Mouse (Mus musculus) ovary, postnatal 10 days (tissue): ENCODE measurements around the gene Nedd4.
A peak's percentile ranks its signal among the peaks of the same experiment; 100 is the strongest.
"Not testable (repeated sequence)": the region's sequence is repeated elsewhere in the genome, so short reads cannot be mapped to it uniquely, and the experiment has no call there.

ENCODE experiments used
- DNase-seq: peaks from one replicate; pipeline ENCODE4 v3.0.0; 2022; ENCODE audit warnings: low spot score

The Nedd4 gene

GRCm38 (mm10) chr9:72652961-72653360 lies 9.2 kb upstream of the Nedd4 start:
- DNase-seq, result peak; percentile 40

DNA sequence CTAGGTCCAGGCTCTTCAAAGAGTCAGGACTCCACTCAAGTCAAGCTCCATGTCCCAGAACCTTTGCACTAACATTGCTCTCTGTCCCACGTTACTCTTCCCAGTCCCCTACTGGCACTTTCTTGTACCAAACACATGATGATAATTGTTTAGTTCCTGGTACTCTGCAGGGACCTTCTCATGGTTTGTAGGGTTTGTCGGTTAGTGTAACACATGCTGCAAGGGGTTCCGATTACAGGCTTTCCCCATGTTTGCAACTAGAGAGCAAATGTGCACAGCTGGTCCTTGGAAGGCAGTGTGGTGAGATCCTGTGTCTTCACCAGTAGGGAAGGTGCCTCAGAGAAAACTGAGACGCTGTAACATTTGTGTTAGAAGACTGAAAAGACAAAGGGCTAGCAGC lies 8.6 kb upstream of the Nedd4 start:
- DNase-seq, result no peak

GRCm38 (mm10) chr9:72654593-72655242 lies 7.4 kb upstream of the Nedd4 start:
- DNase-seq, result no peak

- no peak for DNase-seq
Measured at GRCm38 (mm10) chr9:72655602-72656001, 6.5 kb upstream of the Nedd4 start.

DNA sequence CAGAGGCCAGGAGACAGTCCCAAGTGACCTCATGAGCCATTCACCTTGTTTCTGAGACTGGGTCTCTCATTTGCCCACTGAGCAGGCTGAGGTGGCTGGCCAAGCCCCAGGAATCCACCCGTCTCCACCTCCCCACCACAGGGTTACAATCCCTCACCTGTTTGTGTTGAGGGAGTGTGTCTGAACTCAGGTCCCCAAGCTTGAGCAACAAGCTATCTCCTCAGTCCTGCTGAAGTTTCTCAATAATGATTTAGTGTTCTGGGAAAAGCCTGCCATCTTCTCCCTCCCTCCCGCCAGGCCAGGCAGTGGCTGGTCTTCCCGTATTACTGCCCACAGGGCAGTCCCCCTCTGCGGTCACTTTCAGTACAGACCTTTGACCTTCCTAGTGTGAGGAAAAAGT lies 5.7 kb upstream of the Nedd4 start:
- DNase-seq, result no peak

- no peak for DNase-seq
Measured at GRCm38 (mm10) chr9:72656940-72657339, 5.2 kb upstream of the Nedd4 start.

DNA sequence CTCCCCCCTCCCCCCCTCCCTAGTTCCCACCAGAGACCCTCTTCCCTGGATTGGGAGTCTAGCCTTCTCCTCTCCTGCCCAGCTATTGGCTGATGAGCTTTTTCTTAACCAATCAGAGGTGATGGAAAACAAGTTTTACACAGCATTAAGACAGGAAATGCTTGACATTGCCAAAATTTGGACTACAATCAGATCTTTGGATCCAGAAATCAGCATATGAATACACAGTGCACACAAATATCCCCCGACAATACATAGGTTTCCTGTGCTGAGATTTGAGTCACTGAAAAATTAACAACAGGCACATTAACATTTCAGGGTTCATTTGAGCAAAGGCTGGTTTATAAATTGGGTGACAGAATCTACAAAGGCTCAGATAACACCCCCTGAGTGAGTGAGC lies 4.5 kb upstream of the Nedd4 start:
- DNase-seq, result no peak

- DNase-seq, result no peak
Measured at GRCm38 (mm10) chr9:72660139-72660538, 2.0 kb upstream of the Nedd4 start.

DNA sequence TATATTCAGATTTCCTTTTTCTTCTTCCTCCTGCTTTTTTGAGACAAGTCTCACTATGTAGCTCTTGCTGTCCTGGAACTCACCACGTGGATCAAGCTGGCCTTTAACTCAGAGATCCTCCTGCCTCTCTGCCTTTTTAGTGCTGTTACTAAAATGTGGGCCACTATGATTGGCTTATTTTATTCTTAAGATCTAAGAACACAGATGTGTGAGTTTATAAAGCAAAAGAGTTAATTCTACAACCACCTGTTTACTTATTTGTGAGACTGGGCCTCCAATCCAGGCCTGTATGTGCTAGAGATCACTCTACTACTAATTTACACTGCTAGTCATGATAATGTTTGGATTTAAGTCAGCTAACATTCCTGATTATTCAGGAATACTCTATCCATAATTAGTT lies 1.2 kb upstream of the Nedd4 start:
- DNase-seq, result no peak

DNA sequence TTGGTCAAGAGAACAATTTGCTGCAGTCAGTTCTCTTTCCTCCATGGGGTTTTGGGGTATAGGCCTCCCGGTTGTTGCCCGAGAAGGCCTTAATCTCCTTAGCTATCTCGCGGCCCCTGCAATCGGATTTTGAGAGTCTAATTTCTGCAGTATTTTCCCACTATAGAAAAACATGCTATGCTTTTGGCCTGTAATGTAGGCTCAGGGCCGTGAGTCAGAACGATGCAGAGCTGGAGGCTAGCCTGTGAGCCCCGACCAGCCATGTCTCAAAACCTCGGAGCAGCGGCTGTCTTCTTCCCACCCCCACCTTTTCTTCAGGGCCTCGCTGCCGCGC lies 618 bp upstream of the Nedd4 start:
- no peak for DNase-seq

GRCm38 (mm10) chr9:72662691-72663533 lies 766 bp downstream of the Nedd4 start:
- DNase-seq, result peak; percentile 54

GRCm38 (mm10) chr9:72663534-72663918 lies 1.4 kb downstream of the Nedd4 start:
- DNase-seq, result no peak

GRCm38 (mm10) chr9:72664409-72665351 lies 2.5 kb downstream of the Nedd4 start:
- no peak for DNase-seq

GRCm38 (mm10) chr9:72665517-72665916 lies 3.4 kb downstream of the Nedd4 start:
- no peak for DNase-seq

GRCm38 (mm10) chr9:72666352-72667021 lies 4.3 kb downstream of the Nedd4 start:
- DNase-seq, result not testable (repeated sequence)

DNA sequence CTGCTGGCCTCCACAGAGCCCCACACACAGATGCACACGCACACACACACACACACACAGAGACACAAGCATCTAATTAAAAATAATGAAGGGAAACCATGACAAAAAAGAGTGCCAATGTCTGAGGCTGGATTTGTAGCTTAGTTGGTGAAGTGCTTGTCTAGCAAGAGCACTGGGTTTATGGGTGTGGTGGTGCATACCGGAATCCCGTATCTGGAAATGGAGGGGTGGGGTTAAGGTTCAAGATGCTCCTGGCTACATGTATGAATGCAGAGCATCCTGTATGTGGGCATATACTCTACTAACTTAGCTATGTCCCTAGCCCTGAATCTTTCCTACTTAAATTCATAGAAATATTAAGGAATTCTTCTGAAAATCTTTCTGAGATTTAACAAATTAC lies 5.0 kb downstream of the Nedd4 start:
- DNase-seq, result no peak

- no peak for DNase-seq
Measured at GRCm38 (mm10) chr9:72669383-72669782, 7.2 kb downstream of the Nedd4 start.

GRCm38 (mm10) chr9:72672361-72672760 lies 10.2 kb downstream of the Nedd4 start:
- peak; percentile 65 for DNase-seq

DNA sequence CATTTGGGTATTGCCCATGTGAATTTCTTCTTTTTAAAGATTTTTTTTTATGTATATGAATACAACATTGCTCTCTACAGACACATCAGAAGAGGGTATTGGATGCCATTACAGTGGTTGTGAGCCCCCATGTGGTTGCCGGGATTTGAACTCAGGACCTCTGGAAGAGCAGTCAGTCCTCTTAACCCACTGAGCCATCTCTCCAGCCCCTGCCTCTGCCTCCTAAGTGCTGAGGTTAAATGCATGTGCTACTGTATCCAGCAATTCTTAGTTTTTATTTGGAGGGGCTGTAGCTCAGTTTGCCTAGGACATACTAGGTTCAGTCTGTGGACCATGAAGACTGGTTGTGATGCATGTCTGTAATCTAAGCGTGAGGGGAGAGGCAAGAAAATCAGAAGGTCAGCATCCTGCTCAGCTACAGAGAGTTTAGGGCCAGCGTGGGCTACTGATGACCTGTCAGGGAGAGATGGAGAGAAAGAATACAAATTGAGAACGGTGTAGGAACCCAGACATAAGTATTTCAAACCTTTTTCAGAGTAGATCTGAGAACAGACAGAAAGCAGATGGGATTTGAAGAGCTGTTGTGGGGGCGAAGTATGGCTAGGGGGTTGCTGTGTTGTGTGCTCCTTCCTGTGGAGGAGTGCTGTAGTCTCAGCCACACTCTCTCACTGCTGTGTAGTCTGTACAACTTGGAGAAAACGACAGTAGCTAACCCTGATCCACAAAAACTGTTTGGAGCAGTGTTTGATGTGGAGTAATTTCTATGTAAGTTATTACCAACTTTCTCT lies 13.0 kb downstream of the Nedd4 start:
- DNase-seq, result no peak

DNA sequence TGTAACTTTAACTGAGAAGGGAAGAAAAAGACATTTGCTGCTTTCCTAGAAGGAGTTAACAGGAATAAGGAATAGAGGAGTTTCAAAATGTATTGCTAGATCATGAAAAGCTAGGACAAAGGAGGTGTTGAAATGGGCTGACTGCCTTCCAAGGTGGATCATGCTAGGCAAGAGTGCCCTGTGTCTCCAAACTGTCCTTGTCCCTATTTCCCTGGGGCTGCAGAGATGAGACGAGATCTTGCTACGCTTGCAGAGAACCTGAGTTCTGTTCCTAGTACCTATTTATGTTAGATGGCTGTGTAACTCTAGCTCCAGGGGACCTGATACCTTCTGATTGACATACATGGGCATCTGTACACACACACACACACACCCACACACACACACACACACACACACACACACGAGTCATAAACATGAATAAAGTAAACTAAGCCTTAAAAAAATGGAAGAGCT lies 13.6 kb downstream of the Nedd4 start:
- no peak for DNase-seq

GRCm38 (mm10) chr9:72677659-72678058 lies 15.5 kb downstream of the Nedd4 start:
- no peak for DNase-seq
